Mouse (Mus musculus): ENCODE data around the gene Ptprs. TPM values are rescaled to one million over a fixed set of nuclear protein-coding genes. Genes with fewer than 3 reads are reported as not detected.

Gene Ptprs
- 290 and 332 TPM in 2 replicates for polyA plus RNA-seq (2016; fragmentation: Nextera tagmentation; extraction: Ambion mirVana)

DNA sequence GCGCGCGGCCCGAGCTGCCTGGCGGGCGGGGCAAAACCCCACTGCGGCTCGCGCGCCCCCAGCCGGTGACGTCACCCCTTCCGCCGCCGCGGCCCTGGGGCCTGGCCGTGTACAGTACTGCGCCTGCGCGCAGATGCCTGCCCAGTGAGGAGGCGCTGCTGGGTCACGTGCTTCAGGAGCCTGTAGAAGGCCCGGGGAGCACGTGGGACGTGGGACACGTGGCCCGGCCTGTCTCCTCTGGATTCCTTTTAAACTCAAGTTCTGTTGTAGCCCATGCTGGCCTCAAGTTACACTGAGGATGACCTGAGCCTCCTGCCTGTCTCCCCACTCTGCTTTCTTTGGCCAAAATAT lies at the start of gene Ptprs:
Gene Ptprs, minus strand, starts transcription at position 82 of the 351 bp plus-strand sequence.
- Histone ChIP-seq H3K27me3 (peaks cover 42% of the 10 kb centered on the region), H3K36me3 (no peaks in the 10 kb centered on the region), H3K4me2 (replicated peaks) (peak within 1 kb of the TSS; percentile 75), H3K27ac (replicated peaks) (peak within 1 kb of the TSS; percentile 93), H3K9me3 (no peaks in the 10 kb centered on the region), H3K4me3 (peak within 1 kb of the TSS; percentile 91), H3K4me1 (peaks cover 45% of the 10 kb centered on the region), H3K9ac (replicated peaks) (peak within 1 kb of the TSS; percentile 97)
- 0% methylated on average over 27 of the region's 27 CpGs for WGBS
- peak; percentile 76 for ATAC-seq (ENCODE audit: low FRiP score, low read depth)

DNA sequence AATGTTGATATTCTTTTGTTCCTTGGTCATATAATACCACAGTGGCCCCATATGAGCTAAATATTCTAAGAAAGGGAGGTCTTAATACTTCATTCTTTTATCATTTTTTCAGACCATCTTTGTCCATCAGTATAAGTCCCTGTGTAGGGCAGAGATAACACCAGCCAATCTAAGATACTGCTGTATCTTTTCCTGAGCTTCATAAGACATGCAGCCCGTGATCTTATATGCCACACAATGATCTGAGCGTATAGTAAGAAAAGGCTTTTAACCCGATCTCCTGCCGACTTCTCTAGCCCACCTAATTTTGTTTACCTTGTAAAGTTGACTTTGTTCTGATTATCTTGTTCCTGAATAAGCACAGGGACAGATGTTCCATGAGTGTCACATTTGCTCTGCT lies 48.7 kb upstream of the Ptprs start:
- H3K27ac ChIP-seq (replicated peaks), result no peak overlapping the region
- no peak for ATAC-seq (ENCODE audit: low FRiP score, low read depth)
- H3K9me3 ChIP-seq, result no peaks in the 10 kb centered on the region; the same call in 1 of the 2 replicates
- no peak overlapping the region for H3K4me2 ChIP-seq (replicated peaks)
- H3K9ac ChIP-seq (replicated peaks), result no peak overlapping the region
- H3K27me3 ChIP-seq, result peaks cover 14% of the 10 kb centered on the region
- no peak overlapping the region for H3K4me3 ChIP-seq
- H3K4me1 ChIP-seq, result no peaks in the 10 kb centered on the region
- no peaks in the 10 kb centered on the region for H3K36me3 ChIP-seq
- 74% methylated on average over 4 of the region's 4 CpGs for WGBS

DNA sequence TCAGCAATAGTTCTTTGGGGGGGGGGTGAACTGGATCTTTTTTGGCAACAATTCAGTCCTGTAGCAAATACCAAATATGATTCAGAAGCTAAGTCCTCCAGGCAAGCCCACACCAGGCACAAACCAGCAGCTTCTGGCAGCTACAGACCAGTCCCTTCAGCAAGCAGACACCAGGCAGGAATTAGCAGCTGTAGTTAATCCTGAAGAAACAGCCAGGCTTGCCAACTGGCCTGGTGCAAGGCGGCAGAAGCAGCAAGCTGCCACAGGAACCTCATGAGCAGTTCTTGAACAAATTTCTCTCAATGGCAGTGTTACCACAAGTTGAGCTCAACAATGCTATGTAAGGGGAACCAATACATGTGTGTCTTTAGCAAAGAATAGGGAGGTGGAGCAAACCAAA lies 46.5 kb upstream of the Ptprs start:
- Histone ChIP-seq H3K4me2 (replicated peaks) (no peak overlapping the region), H3K4me1 (no peaks in the 10 kb centered on the region), H3K4me3 (no peak overlapping the region), H3K27me3 (peaks cover 14% of the 10 kb centered on the region), H3K9me3 (no peaks in the 10 kb centered on the region; the same call in 1 of the 2 replicates), H3K27ac (replicated peaks) (no peak overlapping the region), H3K9ac (replicated peaks) (no peak overlapping the region), H3K36me3 (no peaks in the 10 kb centered on the region)
- ATAC-seq (ENCODE audit: low FRiP score, low read depth), result no peak
- 43% methylated on average over 1 of the region's 1 CpGs for WGBS

DNA sequence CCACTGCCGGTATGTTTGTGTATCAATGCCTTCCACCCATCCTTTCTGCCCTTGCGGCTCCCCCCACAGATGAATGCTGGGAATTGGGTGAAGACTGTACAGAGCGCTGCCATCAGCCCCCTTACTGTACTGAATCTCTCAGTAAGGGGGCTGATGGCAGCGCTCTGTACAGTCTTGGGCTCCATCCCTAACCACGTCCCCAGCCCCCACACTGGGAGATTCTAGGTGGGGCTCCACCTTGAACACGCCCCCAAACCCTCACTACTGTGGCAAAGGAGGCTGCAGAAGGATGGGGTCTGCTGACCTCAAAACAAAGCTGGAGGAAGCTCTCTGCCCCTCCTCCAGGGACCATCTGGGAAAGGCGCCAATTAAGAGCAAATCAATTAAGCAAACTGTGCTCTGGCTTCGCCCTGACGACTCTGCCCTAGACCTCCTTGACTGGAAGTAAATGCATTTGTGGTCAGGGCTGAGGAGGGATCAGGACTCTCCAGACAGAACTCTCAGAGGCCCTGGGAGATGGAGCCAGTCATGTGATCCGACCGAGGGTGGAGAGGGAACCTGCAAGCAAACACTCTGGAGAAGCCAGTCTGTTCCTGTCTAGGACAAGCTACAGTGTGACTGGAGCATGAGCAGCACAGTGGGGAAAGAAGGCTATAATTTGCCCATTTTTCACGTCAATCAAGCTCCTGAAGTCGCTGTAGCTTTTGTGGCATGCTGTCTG lies 39.6 kb upstream of the Ptprs start:
- Histone ChIP-seq H3K36me3 (no peaks in the 10 kb centered on the region), H3K27ac (replicated peaks) (peak overlapping the region; percentile 47), H3K27me3 (peaks cover 35% of the 10 kb centered on the region), H3K4me2 (replicated peaks) (peak overlapping the region; percentile 23), H3K4me3 (no peak overlapping the region), H3K9ac (replicated peaks) (no peak overlapping the region), H3K9me3 (no peaks in the 10 kb centered on the region; the same call in 1 of the 2 replicates), H3K4me1 (peaks cover 22% of the 10 kb centered on the region)
- 14% methylated on average over 13 of the region's 13 CpGs for WGBS
- peak; percentile 74 for ATAC-seq (ENCODE audit: low FRiP score, low read depth)

DNA sequence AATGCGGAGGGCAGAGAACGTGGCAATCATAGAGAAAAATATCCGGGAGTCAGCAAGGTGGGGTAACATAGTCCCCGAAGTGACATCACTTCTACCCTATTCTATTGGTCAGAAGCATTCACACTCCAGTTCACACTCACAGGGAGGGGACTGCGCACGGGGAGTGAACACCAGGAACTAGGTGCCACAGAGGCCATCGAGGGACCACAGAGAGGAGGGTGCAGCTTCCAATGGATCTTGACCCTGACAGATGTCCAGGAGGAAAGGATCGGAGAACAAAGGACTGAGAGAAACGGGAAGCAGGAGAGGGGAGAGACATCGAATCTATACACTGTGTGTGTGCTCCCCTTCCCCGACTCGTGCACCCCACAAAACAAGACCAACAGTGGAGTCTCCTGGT lies 38.6 kb upstream of the Ptprs start:
- H3K27me3 ChIP-seq, result peaks cover 44% of the 10 kb centered on the region
- H3K9ac ChIP-seq (replicated peaks), result no peak overlapping the region

DNA sequence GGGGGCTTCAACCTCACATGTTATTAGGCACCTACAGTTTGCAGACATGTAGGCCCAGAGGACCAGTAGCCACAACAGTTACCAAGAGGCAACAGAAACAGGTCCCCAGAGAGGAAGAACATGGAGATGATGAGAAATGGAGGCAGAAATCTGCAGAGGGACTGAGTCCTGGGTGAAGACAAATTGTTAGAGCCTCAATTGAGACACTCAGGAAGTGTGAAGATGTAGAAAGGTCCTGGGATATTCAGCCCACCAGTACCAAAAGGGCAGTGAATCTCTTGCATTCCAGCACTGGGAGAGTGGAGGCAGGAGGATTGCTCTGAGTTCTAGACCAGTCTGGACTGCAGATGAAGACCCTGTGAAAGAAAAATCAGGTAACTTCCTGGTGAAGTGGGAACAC lies 38.0 kb upstream of the Ptprs start:
- Histone ChIP-seq H3K4me2 (replicated peaks) (no peak overlapping the region), H3K4me1 (peaks cover 37% of the 10 kb centered on the region), H3K27me3 (peaks cover 50% of the 10 kb centered on the region), H3K36me3 (no peaks in the 10 kb centered on the region), H3K27ac (replicated peaks) (no peak overlapping the region), H3K4me3 (no peak overlapping the region), H3K9ac (replicated peaks) (no peak overlapping the region), H3K9me3 (no peaks in the 10 kb centered on the region)
- no peak for ATAC-seq (ENCODE audit: low FRiP score, low read depth)

More for the DNA sequence above, 38.6 kb upstream of the Ptprs start:
- H3K4me3 ChIP-seq, result no peak overlapping the region
- no peak for ATAC-seq (ENCODE audit: low FRiP score, low read depth)
- 57% methylated on average over 12 of the region's 12 CpGs for WGBS
- no peak overlapping the region for H3K27ac ChIP-seq (replicated peaks)
- peaks cover 32% of the 10 kb centered on the region for H3K4me1 ChIP-seq
- no peaks in the 10 kb centered on the region for H3K36me3 ChIP-seq
- no peaks in the 10 kb centered on the region for H3K9me3 ChIP-seq
- no peak overlapping the region for H3K4me2 ChIP-seq (replicated peaks)

DNA sequence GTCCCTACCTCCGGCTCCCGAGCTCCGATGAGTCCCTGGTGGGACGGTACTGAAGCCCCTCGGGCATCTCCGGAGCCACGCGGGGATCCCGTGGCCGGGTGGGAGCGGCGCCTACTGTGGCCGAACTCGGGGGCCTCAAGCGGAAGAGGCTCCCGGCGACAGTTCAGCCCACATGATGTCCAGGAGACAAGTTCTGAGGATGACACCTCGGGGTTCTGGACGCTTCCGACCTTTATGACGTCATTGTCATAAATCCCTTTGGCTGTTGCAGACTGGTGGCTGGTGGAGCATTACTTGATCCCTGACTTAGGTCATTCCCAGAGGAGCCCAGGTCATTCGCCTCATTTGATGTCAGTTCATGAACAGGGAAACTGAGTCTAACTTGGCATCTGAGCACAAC lies 36.0 kb upstream of the Ptprs start, which contains the start of gene Znrf4:
Gene Znrf4, minus strand, starts transcription at position 122 of the 400 bp plus-strand sequence.
- H3K27ac ChIP-seq (replicated peaks), result no peak within 1 kb of the TSS
- H3K9me3 ChIP-seq, result no peaks in the 10 kb centered on the region
- no peak for ATAC-seq (ENCODE audit: low FRiP score, low read depth)
- H3K27me3 ChIP-seq, result peaks cover 61% of the 10 kb centered on the region
- H3K36me3 ChIP-seq, result no peaks in the 10 kb centered on the region
- peak within 1 kb of the TSS; percentile 24 for H3K4me3 ChIP-seq
- H3K4me1 ChIP-seq, result peaks cover 54% of the 10 kb centered on the region
- peak within 1 kb of the TSS; percentile 17; the same call in 1 of the 2 replicates for H3K9ac ChIP-seq (replicated peaks)
- H3K4me2 ChIP-seq (replicated peaks), result peak within 1 kb of the TSS; percentile 34
- whole genome bisulfite sequencing, result 68% methylated on average over 22 of the region's 22 CpGs

DNA sequence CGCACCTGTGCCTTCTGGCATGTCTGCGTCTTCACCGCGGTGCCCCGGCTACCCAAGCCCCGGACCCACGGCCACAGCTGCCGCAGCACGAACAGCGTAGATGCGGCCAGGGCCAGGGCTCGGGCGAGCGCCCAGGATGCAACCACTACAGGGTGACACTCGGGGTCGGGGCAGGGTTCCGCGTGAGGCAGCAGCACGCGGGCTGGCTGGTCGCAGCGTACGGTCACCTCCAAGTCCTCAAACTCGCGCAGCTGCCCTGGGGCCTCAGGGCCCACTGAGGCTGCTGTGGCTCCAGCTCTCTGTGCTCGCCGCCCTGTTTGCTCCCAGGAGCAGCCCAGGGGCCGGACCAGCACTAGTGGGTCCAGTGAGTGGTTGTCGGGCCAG lies 35.4 kb upstream of the Ptprs start:
- H3K27ac ChIP-seq (replicated peaks), result no peak overlapping the region
- H3K4me1 ChIP-seq, result peaks cover 60% of the 10 kb centered on the region

DNA sequence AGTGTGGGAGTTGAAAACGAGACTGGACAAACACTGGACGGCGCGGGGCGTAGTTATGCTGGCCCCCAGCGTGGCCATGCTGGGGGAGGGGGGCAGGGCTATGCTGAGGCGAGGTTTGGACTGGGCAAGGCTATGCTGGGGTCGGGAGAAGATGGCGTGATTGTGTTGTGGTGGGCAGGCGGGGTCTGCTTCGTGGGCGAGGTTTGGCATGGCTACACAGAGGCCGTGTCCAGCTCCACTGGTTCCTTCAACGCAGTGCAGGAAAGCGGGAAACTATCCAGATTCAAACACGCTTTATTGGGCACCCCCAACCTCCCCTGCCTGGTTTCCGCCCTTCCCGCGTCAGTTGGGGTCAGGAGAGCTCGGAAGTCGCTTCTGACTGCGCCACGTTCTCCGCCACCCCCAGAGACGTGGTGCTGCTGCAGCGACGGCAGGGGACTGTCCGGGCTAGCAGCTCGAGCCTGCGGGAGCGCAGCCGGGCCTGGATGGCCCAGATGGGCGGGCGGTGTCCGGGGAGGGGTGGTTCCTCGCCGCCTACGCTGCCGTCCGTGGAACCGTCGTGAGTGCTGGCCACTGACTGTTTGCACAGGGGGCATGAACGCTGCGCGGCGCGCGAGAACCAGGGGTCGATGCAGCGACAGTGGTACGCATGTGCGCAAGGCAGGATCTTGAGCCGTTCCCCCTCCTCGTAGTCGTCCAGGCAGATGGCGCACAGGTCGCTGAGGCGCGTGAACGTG lies 34.9 kb upstream of the Ptprs start:
- no peak for ATAC-seq (ENCODE audit: low FRiP score, low read depth)
- 9% methylated on average over 60 of the region's 60 CpGs for WGBS
- H3K27me3 ChIP-seq, result peaks cover 61% of the 10 kb centered on the region

More for the DNA sequence above, 35.4 kb upstream of the Ptprs start:
- H3K4me3 ChIP-seq, result peak overlapping the region; percentile 24
- H3K27me3 ChIP-seq, result peaks cover 61% of the 10 kb centered on the region
- no peaks in the 10 kb centered on the region for H3K36me3 ChIP-seq
- H3K9ac ChIP-seq (replicated peaks), result peak overlapping the region; percentile 17; the same call in 1 of the 2 replicates
- no peaks in the 10 kb centered on the region for H3K9me3 ChIP-seq
- ATAC-seq (ENCODE audit: low FRiP score, low read depth), result no peak
- peak overlapping the region; percentile 34 for H3K4me2 ChIP-seq (replicated peaks)
- 27% methylated on average over 29 of the region's 29 CpGs for whole genome bisulfite sequencing

DNA sequence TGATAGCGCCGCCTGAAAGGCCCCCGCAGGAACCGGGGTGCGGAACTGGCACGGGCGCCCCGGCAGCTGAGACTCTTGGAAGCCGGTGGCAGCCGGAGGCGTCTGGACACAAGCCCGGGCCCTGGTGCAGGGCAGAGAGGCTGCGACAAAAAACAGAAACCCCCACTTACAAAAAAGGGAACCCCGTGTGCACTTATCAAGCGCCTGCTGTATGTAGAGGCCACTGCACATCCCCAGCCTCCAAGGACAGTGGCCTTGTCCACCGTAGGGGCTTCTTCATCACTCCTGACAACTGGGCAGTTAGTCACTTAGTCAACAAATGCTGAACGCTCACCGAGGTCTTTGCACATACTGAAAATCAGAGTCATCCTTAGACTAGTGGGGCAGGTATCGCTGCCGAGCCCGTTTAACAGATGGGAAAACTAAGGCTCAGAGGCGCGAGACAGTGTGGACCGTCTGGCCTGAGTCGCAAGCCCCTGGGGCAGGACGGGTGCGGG lies 34.2 kb upstream of the Ptprs start:
- ATAC-seq (ENCODE audit: low FRiP score, low read depth), result no peak
- Histone ChIP-seq H3K27me3 (peaks cover 61% of the 10 kb centered on the region), H3K27ac (replicated peaks) (no peak overlapping the region), H3K4me3 (no peak overlapping the region), H3K4me2 (replicated peaks) (no peak overlapping the region), H3K9me3 (no peaks in the 10 kb centered on the region), H3K36me3 (no peaks in the 10 kb centered on the region), H3K9ac (replicated peaks) (no peak overlapping the region), H3K4me1 (peaks cover 57% of the 10 kb centered on the region)
- WGBS, result 33% methylated on average over 26 of the region's 27 CpGs

More for the DNA sequence above, 34.9 kb upstream of the Ptprs start:
- Histone ChIP-seq H3K36me3 (no peaks in the 10 kb centered on the region), H3K4me3 (peak overlapping the region; percentile 24), H3K9ac (replicated peaks) (peak overlapping the region; percentile 17; the same call in 1 of the 2 replicates), H3K4me2 (replicated peaks) (peak overlapping the region; percentile 34), H3K9me3 (no peaks in the 10 kb centered on the region), H3K4me1 (peaks cover 63% of the 10 kb centered on the region), H3K27ac (replicated peaks) (no peak overlapping the region)

DNA sequence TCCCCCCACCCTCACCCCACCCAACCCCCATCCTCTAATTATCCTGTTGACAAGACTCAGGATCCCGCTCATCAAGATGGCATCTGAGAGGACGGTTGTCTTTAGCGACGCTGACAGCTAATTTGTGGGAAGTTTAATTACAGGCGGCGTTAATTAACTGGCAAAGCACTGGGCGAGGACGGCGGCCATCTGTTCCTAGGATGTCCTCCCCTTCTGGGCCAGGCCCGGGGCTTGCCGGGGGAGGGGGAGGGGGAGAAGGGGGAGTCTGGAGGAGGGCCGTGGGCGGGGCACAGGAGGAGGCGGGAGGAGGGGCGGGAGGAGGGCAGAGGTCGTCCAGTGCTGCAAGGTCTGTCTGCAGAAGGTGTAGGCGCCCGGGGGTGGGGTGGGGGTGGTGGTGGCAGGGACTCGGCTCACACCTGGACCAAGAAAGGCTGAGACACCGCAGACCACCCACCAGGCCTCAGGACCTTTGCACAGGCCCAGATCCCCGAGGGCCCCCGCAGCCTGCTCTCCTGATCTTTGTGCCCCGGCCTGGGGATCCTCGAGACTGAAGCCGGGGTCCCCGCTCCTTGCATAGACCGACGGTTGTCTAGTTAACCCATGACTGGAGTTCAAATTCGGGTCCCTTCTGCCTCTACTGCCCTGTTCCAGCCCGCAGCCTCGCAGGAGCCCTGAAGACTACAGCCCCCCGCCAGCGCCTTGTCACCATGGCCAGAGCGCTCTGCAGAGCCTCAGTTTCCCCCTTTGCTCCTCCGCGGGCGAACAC lies 33.6 kb upstream of the Ptprs start:
- H3K9me3 ChIP-seq, result no peaks in the 10 kb centered on the region
- 5% methylated on average over 33 of the region's 37 CpGs for WGBS
- peaks cover 51% of the 10 kb centered on the region for H3K4me1 ChIP-seq
- H3K27ac ChIP-seq (replicated peaks), result peak overlapping the region; percentile 71
- H3K4me3 ChIP-seq, result 0 out of 2 replicates have a peak overlapping the region, but pooled peaks have one; percentile 10
- peaks cover 61% of the 10 kb centered on the region for H3K27me3 ChIP-seq
- peak; percentile 16 for ATAC-seq (ENCODE audit: low FRiP score, low read depth)
- no peak overlapping the region for H3K9ac ChIP-seq (replicated peaks)
- no peaks in the 10 kb centered on the region for H3K36me3 ChIP-seq
- H3K4me2 ChIP-seq (replicated peaks), result peak overlapping the region; percentile 17

Data from midbrain, embryonic 12.5 days (tissue).